Mouse (Mus musculus) ES-E14 (cell line): ENCODE measurements around the gene Cdc14a. TPM values are rescaled to one million over a fixed set of nuclear protein-coding genes. Genes with fewer than 3 reads are reported as not detected.

Source experiments
- DNase-seq: peaks from one replicate; pipeline ENCODE4 v3.0.0-alpha.2; 2013; ENCODE audit warnings: low read depth, low spot score
- H3K27ac ChIP-seq: 2 replicates; pipeline ENCODE4 v1.5.1; 2012; ENCODE audit warnings: low read depth, mild to moderate bottlenecking, low read length, moderate library complexity, mixed read lengths; ENCODE audit not compliant: poor library complexity, insufficient read depth, severe bottlenecking
- H3K36me3 ChIP-seq: 2 replicates; pipeline ENCODE4 v1.6.1; 2012; ENCODE audit warnings: mild to moderate bottlenecking, low read length, moderate library complexity, mixed read lengths; ENCODE audit not compliant: control insufficient read depth, poor library complexity, insufficient read depth, severe bottlenecking
- H3K4me1 ChIP-seq, 2 experiments: fragments of 150-350 bp in 1 of 2; sonication (generic) in 1 of 2; 2 replicates each; pipeline ENCODE4 v1.6.1; 2012; ENCODE audit warnings: low read length in 2 of 2, mild to moderate bottlenecking in 1 of 2, mixed read lengths in 1 of 2; ENCODE audit not compliant: control insufficient read depth in 2 of 2, insufficient read depth in 2 of 2, poor library complexity in 1 of 2
- H3K4me3 ChIP-seq, 2 experiments: fragments of 150-350 bp in 1 of 2; sonication (generic) in 1 of 2; 2 replicates each; pipeline ENCODE4 v1.5.1; 2012; ENCODE audit warnings: low read length in 2 of 2, low read depth in 1 of 2, mild to moderate bottlenecking in 1 of 2, mixed read lengths in 1 of 2; ENCODE audit not compliant: insufficient read depth in 1 of 2, poor library complexity in 1 of 2, severe bottlenecking in 1 of 2
- H3K9ac ChIP-seq: 2 replicates; pipeline ENCODE4 v1.6.1; 2012; ENCODE audit warnings: low read depth, mild to moderate bottlenecking, low read length, mixed read lengths; ENCODE audit not compliant: poor library complexity, insufficient read depth, severe bottlenecking
- H3K9me3 ChIP-seq: fragments of 150-350 bp; sonication (generic); 2 replicates; pipeline ENCODE4 v1.6.1; 2012; ENCODE audit warnings: low read depth, mild to moderate bottlenecking, low read length; ENCODE audit not compliant: control insufficient read depth, insufficient read depth
- CHD2 ChIP-seq: IDR thresholded peaks from 2 replicates; pipeline ENCODE4 v1.6.1; 2014; ENCODE audit warnings: mild to moderate bottlenecking, low read depth, low read length, inconsistent platforms
- HCFC1 ChIP-seq: IDR thresholded peaks from 2 replicates; pipeline ENCODE4 v1.6.1; 2012; ENCODE audit warnings: low read length, inconsistent platforms, borderline replicate concordance; ENCODE audit not compliant: insufficient read depth
- MAFK ChIP-seq: IDR thresholded peaks from 2 replicates; pipeline ENCODE4 v1.6.1; 2014; ENCODE audit warnings: mild to moderate bottlenecking, low read depth, low read length, inconsistent platforms; ENCODE audit not compliant: insufficient read depth
- ZC3H11A ChIP-seq: IDR thresholded peaks from 2 replicates; pipeline ENCODE4 v1.6.1; 2012; ENCODE audit warnings: low read depth, mild to moderate bottlenecking, inconsistent platforms, low read length, borderline replicate concordance
- ZNF384 ChIP-seq: IDR thresholded peaks from 2 replicates; pipeline ENCODE4 v1.6.1; 2012; ENCODE audit warnings: low read depth, low read length, inconsistent platforms
- in situ Hi-C, 2 experiments: fragments of 600-800 bp; cut with MboI; formaldehyde crosslinking; loops; one replicate each; pipeline ENCODE4 v1.15.1; 2025; ENCODE audit warnings: low sequenced_read_pairs in 2 of 2, inconsistent platforms in 1 of 2; ENCODE audit not compliant: unreplicated experiment in 2 of 2
- total RNA-seq: library from RNA; depleted of rRNA; stranded (reverse); fragments of 300-350 nt; gene quantifications from 2 replicates; pipeline ENCODE4 v1.2.3, GENCODE M21; 2012

Cdc14a gene
- total RNA-seq, 1 experiment = 3.5 TPM

DNA sequence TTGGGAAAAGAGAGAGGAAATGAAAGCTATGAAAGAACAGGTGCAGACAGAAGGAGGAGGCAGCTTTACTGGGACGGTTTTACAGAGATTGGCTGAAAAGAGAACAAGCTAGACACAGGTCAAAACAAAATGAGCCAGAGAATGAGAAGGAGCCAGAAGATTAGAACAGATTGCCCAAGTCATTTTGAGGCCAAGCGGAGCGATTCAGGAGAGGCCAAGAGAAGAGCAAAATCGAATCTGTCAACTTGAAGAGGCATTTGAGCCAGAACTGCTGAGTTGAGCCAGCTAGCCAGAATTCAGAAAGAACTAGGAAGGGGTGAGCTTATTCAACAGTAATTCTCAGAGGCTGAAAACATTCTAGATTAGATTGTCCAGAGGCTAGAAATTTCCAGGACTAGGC lies 88.8 kb downstream of the Cdc14a start:
- H3K4me1 ChIP-seq = no peaks in the 10 kb centered on the region; a peak in 1 of 4 replicates
- DNase-seq = no peak
- no peaks in the 10 kb centered on the region for H3K36me3 ChIP-seq
- in situ Hi-C loops = no loop called here
- TF ChIP-seq MAFK (no peak), CHD2 (no peak), ZNF384 (no peak), HCFC1 (no peak), ZC3H11A (no peak)
- H3K9me3 ChIP-seq = no peaks in the 10 kb centered on the region
- H3K9ac ChIP-seq = no peak overlapping the region
- H3K27ac ChIP-seq = no peak overlapping the region
- no peak overlapping the region for H3K4me3 ChIP-seq

DNA sequence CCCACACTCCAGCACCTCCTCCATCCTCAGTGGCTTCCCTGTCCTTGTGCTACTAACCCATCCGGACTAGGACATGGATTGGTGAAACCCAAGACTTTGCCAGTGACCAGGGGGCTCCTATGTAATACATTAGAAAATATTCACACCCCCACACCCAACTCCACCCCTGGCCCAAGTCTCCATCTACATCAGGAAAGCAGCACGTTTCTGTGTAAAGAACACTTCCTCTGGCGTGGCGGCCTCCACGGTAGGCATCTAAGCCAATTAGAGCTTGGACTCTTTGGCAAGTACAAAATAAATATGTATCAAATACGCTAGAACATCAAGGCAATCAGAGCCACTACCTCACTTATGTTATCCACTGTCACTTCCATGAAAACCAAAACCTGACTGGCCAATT lies 90.1 kb downstream of the Cdc14a start:
- no peak for DNase-seq
- in situ Hi-C loops = no loop called here
- no peak overlapping the region for H3K4me3 ChIP-seq
- H3K36me3 ChIP-seq = no peaks in the 10 kb centered on the region
- H3K27ac ChIP-seq = no peak overlapping the region
- no peaks in the 10 kb centered on the region for H3K9me3 ChIP-seq
- H3K9ac ChIP-seq = no peak overlapping the region
- H3K4me1 ChIP-seq = peaks cover 0 to 5% of the 10 kb centered on the region in 2 experiments; a peak in 1 of 4 replicates
- no peak for TF ChIP-seq HCFC1
- no peak for TF ChIP-seq ZC3H11A
- no peak for TF ChIP-seq CHD2
- TF ChIP-seq MAFK = no peak
- TF ChIP-seq ZNF384 = no peak

DNA sequence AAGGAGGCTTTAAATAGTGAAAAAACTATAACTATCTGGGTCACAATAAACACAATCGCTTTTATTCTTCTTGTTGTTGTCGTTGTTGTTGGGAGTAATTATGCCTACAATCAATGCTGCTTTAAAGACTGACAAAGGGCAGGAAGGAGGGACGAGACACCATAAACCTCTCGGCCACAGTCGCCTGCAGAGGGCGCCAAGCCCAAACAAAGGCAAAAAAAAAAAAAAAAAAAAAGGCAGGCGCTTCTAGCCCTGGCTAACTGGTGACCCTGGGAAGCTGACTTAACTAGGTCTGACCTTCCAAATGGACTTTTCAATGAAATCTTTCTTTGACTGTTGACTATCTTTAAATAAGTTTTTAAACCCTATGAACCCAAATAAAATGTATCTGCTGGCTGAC lies 90.6 kb downstream of the Cdc14a start:
- Histone ChIP-seq H3K4me3 (no peak overlapping the region), H3K4me1 (peaks cover 0 to 5% of the 10 kb centered on the region in 2 experiments; a peak in 1 of 4 replicates), H3K27ac (no peak overlapping the region), H3K9me3 (no peaks in the 10 kb centered on the region), H3K36me3 (no peaks in the 10 kb centered on the region), H3K9ac (no peak overlapping the region)
- in situ Hi-C loops = no loop called here
- no peak for DNase-seq
- TF ChIP-seq ZNF384 (peak; percentile 100), HCFC1 (no peak), CHD2 (no peak), ZC3H11A (no peak), MAFK (0 out of 2 replicates have a peak, but pooled peaks have one; percentile 30)

DNA sequence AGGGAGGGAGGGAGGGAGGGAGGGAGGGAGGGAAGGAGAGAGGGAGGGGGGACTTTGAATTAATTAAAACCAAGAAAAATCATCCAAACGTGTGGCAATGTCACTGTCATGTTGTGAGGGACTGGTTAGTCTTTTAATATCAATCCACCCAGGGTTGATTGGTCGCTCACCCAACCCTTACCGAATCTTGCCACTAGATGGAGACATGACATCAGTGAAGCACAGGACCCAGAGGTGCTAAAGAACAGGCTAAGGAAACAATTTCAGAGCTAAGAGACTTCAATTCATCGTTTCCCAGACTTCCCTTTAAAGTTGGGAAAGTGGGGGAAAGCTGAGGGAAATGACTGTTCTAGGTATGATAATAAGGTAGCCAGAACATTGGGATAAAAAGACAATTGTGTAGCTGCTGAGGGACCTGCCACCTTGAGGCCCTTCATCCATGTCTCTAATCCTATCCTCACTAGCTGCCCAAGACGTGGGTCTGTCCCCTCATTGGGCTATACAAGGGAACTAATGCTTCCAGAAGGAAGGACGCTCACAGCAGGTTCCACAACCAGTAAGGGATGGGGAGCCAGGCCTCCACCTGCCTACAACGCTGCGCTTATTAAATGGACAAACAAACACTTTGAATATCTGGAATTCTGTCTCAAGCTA lies 91.9 kb downstream of the Cdc14a start:
- Histone ChIP-seq H3K9ac (no peak overlapping the region), H3K9me3 (no peaks in the 10 kb centered on the region), H3K4me1 (peaks cover 2 to 9% of the 10 kb centered on the region in 2 experiments; a peak in 2 of 4 replicates), H3K4me3 (no peak overlapping the region), H3K36me3 (no peaks in the 10 kb centered on the region), H3K27ac (no peak overlapping the region)
- DNase-seq = peak; percentile 57
- in situ Hi-C loops = no loop called here
- TF ChIP-seq MAFK (no peak), ZNF384 (peak; percentile 62), HCFC1 (no peak), ZC3H11A (peak; percentile 81)
